Mouse (Mus musculus): Measurements from ENCODE around the gene Otud7b. TPM values are rescaled to one million over a fixed set of nuclear protein-coding genes. Genes with fewer than 3 reads are reported as not detected.

Otud7b gene
- polyA plus RNA-seq (2014; fragmentation: Nextera tagmentation; extraction: Ambion mirVana): 10.0 and 10.8 TPM in 2 replicates

GRCm38 (mm10) chr3:96104261-96105065, at the start of gene Otud7b:
TSS of gene Otud7b (plus strand) at chr3:96104527.
- Histone ChIP-seq H3K27me3 (ENCODE audit: control insufficient read depth, insufficient read depth, low read length) (no peaks in the 10 kb centered on the region), H3K4me2 (replicated peaks; ENCODE audit: low read depth, low read length) (peak within 1 kb of the TSS; percentile 83), H3K36me3 (ENCODE audit: control insufficient read depth, insufficient read depth, low read length) (no peaks in the 10 kb centered on the region), H3K9ac (ENCODE audit: low read depth, low read length) (peak within 1 kb of the TSS; percentile 82), H3K4me3 (ENCODE audit: low read depth, low read length) (peak within 1 kb of the TSS; percentile 89), H3K9me3 (ENCODE audit: control insufficient read depth, low read length) (no peaks in the 10 kb centered on the region), H3K27ac (ENCODE audit: low read depth, low read length) (peak within 1 kb of the TSS; percentile 85), H3K4me1 (replicated peaks; ENCODE audit: control insufficient read depth, insufficient read depth, low read length) (0 out of 2 replicates have a peak, but pooled peaks cover 2% of the 10 kb centered on the region)
- DNase-seq (ENCODE audit: low spot score) (peak; percentile 91), ATAC-seq (ENCODE audit: low FRiP score) (peak; percentile 91)
- under 1% methylated on average over 73 of the region's 84 CpGs for WGBS

GRCm38 (mm10) chr3:96055294-96055693, 49.0 kb upstream of the Otud7b start:
- Histone ChIP-seq H3K9me3 (ENCODE audit: control insufficient read depth, low read length) (no peaks in the 10 kb centered on the region), H3K27me3 (ENCODE audit: control insufficient read depth, insufficient read depth, low read length) (no peaks in the 10 kb centered on the region), H3K9ac (ENCODE audit: low read depth, low read length) (no peak overlapping the region), H3K36me3 (ENCODE audit: control insufficient read depth, insufficient read depth, low read length) (no peaks in the 10 kb centered on the region), H3K4me2 (replicated peaks; ENCODE audit: low read depth, low read length) (no peak overlapping the region), H3K4me1 (replicated peaks; ENCODE audit: control insufficient read depth, insufficient read depth, low read length) (no peaks in the 10 kb centered on the region), H3K4me3 (ENCODE audit: low read depth, low read length) (no peak overlapping the region), H3K27ac (ENCODE audit: low read depth, low read length) (no peak overlapping the region)
- DNase-seq (ENCODE audit: low spot score) (no peak), ATAC-seq (ENCODE audit: low FRiP score) (no peak)
- 89% methylated on average over 6 of the region's 6 CpGs for WGBS

GRCm38 (mm10) chr3:96056031-96056430, 48.3 kb upstream of the Otud7b start:
- no peak for DNase-seq (ENCODE audit: low spot score)
- H3K9ac ChIP-seq (ENCODE audit: low read depth, low read length): no peak overlapping the region
- WGBS: 88% methylated on average over 4 of the region's 4 CpGs

GRCm38 (mm10) chr3:96057747-96058204, 46.6 kb upstream of the Otud7b start:
- Histone ChIP-seq H3K4me3 (ENCODE audit: low read depth, low read length) (peak overlapping the region; percentile 62), H3K9me3 (ENCODE audit: control insufficient read depth, low read length) (no peaks in the 10 kb centered on the region), H3K36me3 (ENCODE audit: control insufficient read depth, insufficient read depth, low read length) (no peaks in the 10 kb centered on the region), H3K4me2 (replicated peaks; ENCODE audit: low read depth, low read length) (peak overlapping the region; percentile 84), H3K9ac (ENCODE audit: low read depth, low read length) (peak overlapping the region; percentile 73), H3K4me1 (replicated peaks; ENCODE audit: control insufficient read depth, insufficient read depth, low read length) (no peaks in the 10 kb centered on the region), H3K27me3 (ENCODE audit: control insufficient read depth, insufficient read depth, low read length) (no peaks in the 10 kb centered on the region), H3K27ac (ENCODE audit: low read depth, low read length) (peak overlapping the region; percentile 79)
- under 1% methylated on average over 26 of the region's 26 CpGs for WGBS
- DNase-seq (ENCODE audit: low spot score) (peak; percentile 93), ATAC-seq (ENCODE audit: low FRiP score) (peak; percentile 94)

More at GRCm38 (mm10) chr3:96056031-96056430, 48.3 kb upstream of the Otud7b start:
- no peaks in the 10 kb centered on the region for H3K27me3 ChIP-seq (ENCODE audit: control insufficient read depth, insufficient read depth, low read length)
- no peaks in the 10 kb centered on the region for H3K36me3 ChIP-seq (ENCODE audit: control insufficient read depth, insufficient read depth, low read length)
- H3K4me1 ChIP-seq (replicated peaks; ENCODE audit: control insufficient read depth, insufficient read depth, low read length): no peaks in the 10 kb centered on the region
- H3K27ac ChIP-seq (ENCODE audit: low read depth, low read length): no peak overlapping the region
- H3K4me2 ChIP-seq (replicated peaks; ENCODE audit: low read depth, low read length): no peak overlapping the region
- no peak for ATAC-seq (ENCODE audit: low FRiP score)
- no peak overlapping the region for H3K4me3 ChIP-seq (ENCODE audit: low read depth, low read length)
- H3K9me3 ChIP-seq (ENCODE audit: control insufficient read depth, low read length): no peaks in the 10 kb centered on the region

- no peaks in the 10 kb centered on the region for H3K4me1 ChIP-seq (replicated peaks; ENCODE audit: control insufficient read depth, insufficient read depth, low read length)
- no peaks in the 10 kb centered on the region for H3K27me3 ChIP-seq (ENCODE audit: control insufficient read depth, insufficient read depth, low read length)
- WGBS: 2% methylated on average over 18 of the region's 18 CpGs
- peak within 1 kb of the TSS; percentile 62 for H3K4me3 ChIP-seq (ENCODE audit: low read depth, low read length)
- ATAC-seq (ENCODE audit: low FRiP score) (peak; percentile 85), DNase-seq (ENCODE audit: low spot score) (peak; percentile 70)
- peak within 1 kb of the TSS; percentile 84 for H3K4me2 ChIP-seq (replicated peaks; ENCODE audit: low read depth, low read length)
- no peaks in the 10 kb centered on the region for H3K9me3 ChIP-seq (ENCODE audit: control insufficient read depth, low read length)
- no peaks in the 10 kb centered on the region for H3K36me3 ChIP-seq (ENCODE audit: control insufficient read depth, insufficient read depth, low read length)
- H3K9ac ChIP-seq (ENCODE audit: low read depth, low read length): peak within 1 kb of the TSS; percentile 73
- H3K27ac ChIP-seq (ENCODE audit: low read depth, low read length): peak within 1 kb of the TSS; percentile 79
Observed at GRCm38 (mm10) chr3:96058231-96058896, 46.0 kb upstream of the Otud7b start, which contains the start of gene Vps45. TSS of gene Vps45 (minus strand) at chr3:96058466.

GRCm38 (mm10) chr3:96060146-96060545, 44.2 kb upstream of the Otud7b start:
- Histone ChIP-seq H3K4me2 (replicated peaks; ENCODE audit: low read depth, low read length) (no peak overlapping the region), H3K27me3 (ENCODE audit: control insufficient read depth, insufficient read depth, low read length) (no peaks in the 10 kb centered on the region), H3K9me3 (ENCODE audit: control insufficient read depth, low read length) (no peaks in the 10 kb centered on the region), H3K4me3 (ENCODE audit: low read depth, low read length) (no peak overlapping the region), H3K4me1 (replicated peaks; ENCODE audit: control insufficient read depth, insufficient read depth, low read length) (no peaks in the 10 kb centered on the region), H3K36me3 (ENCODE audit: control insufficient read depth, insufficient read depth, low read length) (no peaks in the 10 kb centered on the region), H3K9ac (ENCODE audit: low read depth, low read length) (no peak overlapping the region), H3K27ac (ENCODE audit: low read depth, low read length) (no peak overlapping the region)
- no peak for ATAC-seq (ENCODE audit: low FRiP score)
- WGBS: 84% methylated on average over 1 of the region's 1 CpGs
- DNase-seq (ENCODE audit: low spot score): no peak

GRCm38 (mm10) chr3:96063299-96063698, 41.0 kb upstream of the Otud7b start:
- DNase-seq (ENCODE audit: low spot score) (no peak), ATAC-seq (ENCODE audit: low FRiP score) (no peak)
- Histone ChIP-seq H3K9ac (ENCODE audit: low read depth, low read length) (no peak overlapping the region), H3K27ac (ENCODE audit: low read depth, low read length) (no peak overlapping the region), H3K27me3 (ENCODE audit: control insufficient read depth, insufficient read depth, low read length) (no peaks in the 10 kb centered on the region), H3K4me2 (replicated peaks; ENCODE audit: low read depth, low read length) (no peak overlapping the region), H3K36me3 (ENCODE audit: control insufficient read depth, insufficient read depth, low read length) (no peaks in the 10 kb centered on the region), H3K9me3 (ENCODE audit: control insufficient read depth, low read length) (no peaks in the 10 kb centered on the region), H3K4me1 (replicated peaks; ENCODE audit: control insufficient read depth, insufficient read depth, low read length) (no peaks in the 10 kb centered on the region), H3K4me3 (ENCODE audit: low read depth, low read length) (no peak overlapping the region)
- WGBS: 80% methylated on average over 2 of the region's 2 CpGs

GRCm38 (mm10) chr3:96064217-96064616, 40.1 kb upstream of the Otud7b start:
- Histone ChIP-seq H3K27me3 (ENCODE audit: control insufficient read depth, insufficient read depth, low read length) (no peaks in the 10 kb centered on the region), H3K4me1 (replicated peaks; ENCODE audit: control insufficient read depth, insufficient read depth, low read length) (no peaks in the 10 kb centered on the region), H3K27ac (ENCODE audit: low read depth, low read length) (no peak overlapping the region), H3K4me3 (ENCODE audit: low read depth, low read length) (no peak overlapping the region), H3K9me3 (ENCODE audit: control insufficient read depth, low read length) (no peaks in the 10 kb centered on the region), H3K36me3 (ENCODE audit: control insufficient read depth, insufficient read depth, low read length) (no peaks in the 10 kb centered on the region), H3K4me2 (replicated peaks; ENCODE audit: low read depth, low read length) (no peak overlapping the region), H3K9ac (ENCODE audit: low read depth, low read length) (no peak overlapping the region)
- ATAC-seq (ENCODE audit: low FRiP score) (no peak), DNase-seq (ENCODE audit: low spot score) (no peak)
- WGBS: 94% methylated on average over 3 of the region's 3 CpGs
